Mouse (Mus musculus): ENCODE data around the gene Taf11. TPM values are rescaled to one million over a fixed set of nuclear protein-coding genes. Genes with fewer than 3 reads are reported as not detected.
A peak's percentile ranks its signal among the peaks of the same experiment; 100 is the strongest.

Gene Taf11
- total RNA-seq, 2 experiments from 2014 or later: 30.4 to 61.8 TPM

GRCm38 (mm10) chr17:27856798-27857648 lies 52.6 kb downstream of the Taf11 start:
- peak; percentile 31 for ATAC-seq (replicated peaks; ENCODE audit: poor library complexity)

GRCm38 (mm10) chr17:27856265-27856797 lies 53.3 kb downstream of the Taf11 start, which contains the start of gene Uhrf1bp1:
Uhrf1bp1 (plus strand) TSS chr17:27856441.
- ATAC-seq (replicated peaks; ENCODE audit: poor library complexity): peak; percentile 66

Other genes with a start within 250 kb of the Taf11 start
- not detected in 2 replicates for gene Spdef, start 180.9 kb downstream of the Taf11 start, total RNA-seq (2015)
- not detected in 2 replicates for gene Spdef, start 180.9 kb downstream of the Taf11 start, total RNA-seq (2017)
- 27.6 and 32.4 TPM in 2 replicates for gene D17Wsu92e, start 89.2 kb downstream of the Taf11 start, total RNA-seq (2015)
- gene D17Wsu92e, start 89.2 kb downstream of the Taf11 start, total RNA-seq (2017): 46.4 and 57.5 TPM in 2 replicates
- 147 and 154 TPM in 2 replicates for gene Snrpc, start 71.7 kb downstream of the Taf11 start, total RNA-seq (2015)
- 128 and 132 TPM in 2 replicates for gene Snrpc, start 71.7 kb downstream of the Taf11 start, total RNA-seq (2017)
- 6.0 and 8.1 TPM in 2 replicates for gene Uhrf1bp1, start 53.4 kb downstream of the Taf11 start, total RNA-seq (2015)
- 8.4 and 9.3 TPM in 2 replicates for gene Uhrf1bp1, start 53.4 kb downstream of the Taf11 start, total RNA-seq (2017)
- 29.5 and 34.7 TPM in 2 replicates for gene Anks1, start 538 bp downstream of the Taf11 start, total RNA-seq (2015)
- gene Anks1, start 538 bp downstream of the Taf11 start, total RNA-seq (2017): 29.0 and 34.3 TPM in 2 replicates
- 0.67 and 1.4 TPM in 2 replicates for gene Tcp11, start 170.8 kb upstream of the Taf11 start, total RNA-seq (2015)
- gene Tcp11, start 170.8 kb upstream of the Taf11 start, total RNA-seq (2017): 2.4 and 2.5 TPM in 2 replicates
- 0.02 and 0.07 TPM in 2 replicates for gene Scube3, start 232.3 kb upstream of the Taf11 start, total RNA-seq (2015)
- 0.08 and 0.14 TPM in 2 replicates for gene Scube3, start 232.3 kb upstream of the Taf11 start, total RNA-seq (2017)